In the genomic region with DNA sequence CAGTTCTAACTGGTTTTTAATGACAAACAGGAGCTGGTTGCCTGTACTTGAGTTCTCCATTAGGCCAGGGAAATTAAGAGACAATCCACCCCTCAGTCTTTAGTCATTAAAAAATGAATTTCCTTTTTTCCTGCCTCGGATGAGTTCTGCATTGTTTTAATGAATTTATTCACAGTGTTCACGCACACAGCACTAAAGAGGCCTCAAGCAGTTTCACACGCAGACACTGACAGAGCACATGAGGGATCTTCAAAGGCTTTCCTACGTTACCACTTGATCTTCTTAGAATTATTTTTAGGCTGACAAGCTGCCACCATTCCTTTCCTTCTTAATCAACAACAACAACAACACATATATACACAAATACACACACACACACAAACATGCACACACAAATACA, we compare ENCODE assay signal across 18 mouse cellular contexts.
"Had no signal": no experiment of that assay in that cellular context is flagged by ENCODE, and none has a peak within 500 bp of the region (broad histone marks: within the 10 kb centered on the region; RNA-seq: fewer than 3 reads in every experiment).

No protein-coding gene starts in this region.

- H3K9ac ChIP-seq: liver, embryonic 13.5 days; liver, embryonic 15.5 days; liver, postnatal 0 days; lung, embryonic 15.5 days; neural tube, embryonic 12.5 days; stomach, embryonic 15.5 days had no signal

- H3K27ac ChIP-seq: liver, embryonic 13.5 days; liver, embryonic 15.5 days; lung, embryonic 15.5 days; macrophage; neural tube, embryonic 12.5 days; stomach, embryonic 15.5 days; stomach, postnatal 0 days had no signal

- DNase-seq: liver, embryonic 13.5 days; liver, postnatal 0 days; lung, adult 2 months; lung, postnatal 14 days; lung, postnatal 36 days; right cerebral cortex, postnatal 14 days; thymus, adult 2 months; thymus, postnatal 25 days; thymus, postnatal 4 days had no signal

- H3K27me3 ChIP-seq: liver, embryonic 13.5 days; liver, embryonic 15.5 days; lung, embryonic 15.5 days; neural tube, embryonic 12.5 days; stomach, embryonic 15.5 days had no signal

- H3K4me3 ChIP-seq: liver, embryonic 13.5 days; liver, embryonic 15.5 days; lung, embryonic 15.5 days; megakaryocyte, embryonic 14.5 days; neural tube, embryonic 12.5 days; stomach, embryonic 15.5 days had no signal

- ATAC-seq: liver, postnatal 0 days; lung, postnatal 0 days had no signal

- H3K4me2 ChIP-seq: liver, embryonic 11.5 days; liver, embryonic 13.5 days; liver, embryonic 15.5 days; lung, embryonic 15.5 days; neural tube, embryonic 12.5 days; stomach, embryonic 15.5 days had no signal

- H3K36me3 ChIP-seq: liver, embryonic 13.5 days; liver, embryonic 15.5 days; lung, embryonic 15.5 days; neural tube, embryonic 12.5 days; stomach, embryonic 15.5 days had no signal

- H3K4me1 ChIP-seq: liver, embryonic 13.5 days; liver, embryonic 15.5 days; lung, embryonic 15.5 days; megakaryocyte, embryonic 14.5 days; neural tube, embryonic 12.5 days; stomach, embryonic 15.5 days had no signal

- H3K9me3 ChIP-seq: liver, embryonic 13.5 days; liver, embryonic 15.5 days; lung, embryonic 15.5 days; neural tube, embryonic 12.5 days; stomach, embryonic 15.5 days had no signal
